Mouse (Mus musculus): Measurements from ENCODE around the gene Olfr1061. TPM values are rescaled to one million over a fixed set of nuclear protein-coding genes. Genes with fewer than 3 reads are reported as not detected.
"Not testable (repeated sequence)": the region's sequence is repeated elsewhere in the genome, so short reads cannot be mapped to it uniquely, and the experiment has no call there.

Olfr1061 gene
- polyA plus RNA-seq, 1 experiment from 2014 or later = not detected

DNA sequence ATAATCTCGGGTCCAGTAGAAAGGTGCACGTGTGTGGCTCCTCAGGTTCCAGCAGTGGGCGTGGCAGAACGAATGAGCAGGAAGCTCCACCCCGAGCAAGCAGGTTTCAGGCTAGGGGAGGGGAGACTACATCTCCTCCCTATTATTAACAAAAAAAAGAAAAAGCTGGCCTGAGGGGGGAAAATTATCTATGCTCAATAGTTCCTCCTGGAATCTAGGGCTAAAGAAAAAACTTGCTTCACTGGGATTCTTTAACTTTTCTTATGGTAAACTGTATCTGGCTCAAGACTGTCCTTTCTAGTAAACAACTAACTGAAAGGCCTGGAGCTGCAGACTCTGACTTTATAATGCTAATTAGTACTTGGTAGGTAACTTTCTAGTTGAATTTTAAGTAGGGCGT, 47.5 kb downstream of the Olfr1061 start:
- H3K9ac ChIP-seq (replicated peaks; ENCODE audit: low read depth, low read length); H3K36me3 ChIP-seq (ENCODE audit: control insufficient read depth, insufficient read depth); H3K4me1 ChIP-seq (replicated peaks; ENCODE audit: control insufficient read depth, insufficient read depth, low read length); H3K27me3 ChIP-seq (replicated peaks; ENCODE audit: control insufficient read depth, insufficient read depth, low read length); H3K9me3 ChIP-seq (ENCODE audit: control insufficient read depth, low read length); H3K4me2 ChIP-seq (ENCODE audit: low read length); H3K27ac ChIP-seq (ENCODE audit: low read length); H3K4me3 ChIP-seq (replicated peaks; ENCODE audit: low read length); ATAC-seq: not testable (repeated sequence)
- WGBS = 60% methylated on average over 1 of the region's 6 CpGs

Other genes starting within 250 kb of the Olfr1061 start
- gene Olfr1043, start 246.5 kb downstream of the Olfr1061 start, polyA plus RNA-seq (2015; fragmentation: Nextera tagmentation; extraction: Ambion mirVana) = not detected in 2 replicates
- gene Olfr1044, start 236.2 kb downstream of the Olfr1061 start, polyA plus RNA-seq (2015; fragmentation: Nextera tagmentation; extraction: Ambion mirVana) = not detected in 2 replicates
- not detected in 2 replicates for gene Olfr52, start 228.4 kb downstream of the Olfr1061 start, polyA plus RNA-seq (2015; fragmentation: Nextera tagmentation; extraction: Ambion mirVana)
- gene Olfr1045, start 211.0 kb downstream of the Olfr1061 start, polyA plus RNA-seq (2015; fragmentation: Nextera tagmentation; extraction: Ambion mirVana) = not detected in 2 replicates
- gene Olfr1046, start 194.7 kb downstream of the Olfr1061 start, polyA plus RNA-seq (2015; fragmentation: Nextera tagmentation; extraction: Ambion mirVana) = not detected in 2 replicates
- gene Olfr1047, start 182.6 kb downstream of the Olfr1061 start, polyA plus RNA-seq (2015; fragmentation: Nextera tagmentation; extraction: Ambion mirVana) = not detected in 2 replicates
- not detected in 2 replicates for gene Olfr1048, start 173.8 kb downstream of the Olfr1061 start, polyA plus RNA-seq (2015; fragmentation: Nextera tagmentation; extraction: Ambion mirVana)
- not detected in 2 replicates for gene Olfr1049, start 155.7 kb downstream of the Olfr1061 start, polyA plus RNA-seq (2015; fragmentation: Nextera tagmentation; extraction: Ambion mirVana)
- not detected in 2 replicates for gene Olfr1051, start 135.0 kb downstream of the Olfr1061 start, polyA plus RNA-seq (2015; fragmentation: Nextera tagmentation; extraction: Ambion mirVana)
- not detected in 2 replicates for gene Olfr1052, start 121.6 kb downstream of the Olfr1061 start, polyA plus RNA-seq (2015; fragmentation: Nextera tagmentation; extraction: Ambion mirVana)
- not detected in 2 replicates for gene Olfr1053, start 98.8 kb downstream of the Olfr1061 start, polyA plus RNA-seq (2015; fragmentation: Nextera tagmentation; extraction: Ambion mirVana)
- gene Olfr1054, start 78.6 kb downstream of the Olfr1061 start, polyA plus RNA-seq (2015; fragmentation: Nextera tagmentation; extraction: Ambion mirVana) = not detected in 2 replicates
- not detected in 2 replicates for gene Olfr1055, start 63.8 kb downstream of the Olfr1061 start, polyA plus RNA-seq (2015; fragmentation: Nextera tagmentation; extraction: Ambion mirVana)
- gene Olfr1056, start 51.6 kb downstream of the Olfr1061 start, polyA plus RNA-seq (2015; fragmentation: Nextera tagmentation; extraction: Ambion mirVana) = not detected in 2 replicates
- gene Olfr1057, start 35.7 kb downstream of the Olfr1061 start, polyA plus RNA-seq (2015; fragmentation: Nextera tagmentation; extraction: Ambion mirVana) = not detected in 2 replicates
- gene Olfr1058, start 25.5 kb downstream of the Olfr1061 start, polyA plus RNA-seq (2015; fragmentation: Nextera tagmentation; extraction: Ambion mirVana) = not detected in 2 replicates
- not detected in 2 replicates for gene Olfr1062, start 12.7 kb upstream of the Olfr1061 start, polyA plus RNA-seq (2015; fragmentation: Nextera tagmentation; extraction: Ambion mirVana)
- not detected in 2 replicates for gene Olfr1065, start 36.5 kb upstream of the Olfr1061 start, polyA plus RNA-seq (2015; fragmentation: Nextera tagmentation; extraction: Ambion mirVana)
- gene Olfr1066, start 42.2 kb upstream of the Olfr1061 start, polyA plus RNA-seq (2015; fragmentation: Nextera tagmentation; extraction: Ambion mirVana) = not detected in 2 replicates
- not detected in 2 replicates for gene Olfr228, start 73.3 kb upstream of the Olfr1061 start, polyA plus RNA-seq (2015; fragmentation: Nextera tagmentation; extraction: Ambion mirVana)
- gene Olfr1076, start 94.4 kb upstream of the Olfr1061 start, polyA plus RNA-seq (2015; fragmentation: Nextera tagmentation; extraction: Ambion mirVana) = not detected in 2 replicates
- not detected in 2 replicates for gene Olfr1079, start 128.4 kb upstream of the Olfr1061 start, polyA plus RNA-seq (2015; fragmentation: Nextera tagmentation; extraction: Ambion mirVana)
- gene Olfr1080, start 144.2 kb upstream of the Olfr1061 start, polyA plus RNA-seq (2015; fragmentation: Nextera tagmentation; extraction: Ambion mirVana) = not detected in 2 replicates
- not detected in 2 replicates for gene Olfr1082, start 184.9 kb upstream of the Olfr1061 start, polyA plus RNA-seq (2015; fragmentation: Nextera tagmentation; extraction: Ambion mirVana)
- not detected in 2 replicates for gene Olfr1084, start 225.7 kb upstream of the Olfr1061 start, polyA plus RNA-seq (2015; fragmentation: Nextera tagmentation; extraction: Ambion mirVana)
- not detected in 2 replicates for gene Olfr1085, start 248.0 kb upstream of the Olfr1061 start, polyA plus RNA-seq (2015; fragmentation: Nextera tagmentation; extraction: Ambion mirVana)